Mouse (Mus musculus): Measurements from ENCODE around the gene Dnajb9.
"Not testable (repeated sequence)": the region's sequence is repeated elsewhere in the genome, so short reads cannot be mapped to it uniquely, and the experiment has no call there.

Dnajb9 gene

DNA sequence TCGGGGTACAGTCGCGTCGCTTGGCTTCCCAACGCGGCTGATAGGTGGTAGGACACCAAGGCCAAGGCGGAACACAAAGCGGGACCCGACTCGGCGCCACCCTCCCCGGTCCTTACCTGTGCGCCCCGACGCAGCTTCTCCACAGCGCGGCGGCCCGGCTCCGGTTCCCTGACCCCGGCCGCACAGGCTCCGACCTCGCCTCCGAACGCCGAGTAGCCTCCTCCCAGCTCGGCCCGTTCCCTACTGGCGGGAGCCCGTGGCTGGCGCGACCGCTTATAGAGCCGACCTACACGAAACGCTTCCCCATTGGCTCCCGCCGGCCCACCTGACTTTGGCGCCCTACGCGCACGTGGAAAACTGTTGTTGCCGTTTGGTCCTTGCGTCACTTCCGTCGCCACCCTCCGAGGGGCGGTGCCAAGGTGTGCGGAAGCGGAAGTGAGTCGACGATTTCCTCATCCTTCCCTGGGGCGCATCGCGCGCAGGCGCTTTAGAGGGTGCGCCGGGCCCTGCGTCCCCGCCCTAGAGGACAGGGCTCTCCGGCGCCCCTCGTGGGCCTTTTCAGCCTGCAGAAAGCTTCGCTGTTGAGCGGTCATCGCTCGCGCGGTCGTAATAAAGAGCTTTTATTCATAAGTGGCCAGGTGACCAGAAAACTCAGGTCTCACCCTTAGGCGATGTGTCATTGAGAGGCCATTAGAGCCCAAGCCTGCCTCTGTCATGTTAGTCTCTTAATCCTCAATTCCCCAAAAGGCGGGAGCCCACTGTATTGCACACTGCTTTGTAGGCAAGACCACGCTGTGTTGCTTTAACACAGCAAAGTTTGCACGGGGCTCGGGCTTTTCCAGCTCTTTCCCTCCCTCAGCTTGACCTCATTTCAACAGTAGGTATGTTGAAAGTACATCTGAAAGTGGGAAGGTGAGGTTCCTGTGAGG, at the start of gene Dnajb9:
TSS of gene Dnajb9 (minus strand) at position 503 of the 929 bp plus-strand sequence.
- peak; percentile 100 for DNase-seq

DNA sequence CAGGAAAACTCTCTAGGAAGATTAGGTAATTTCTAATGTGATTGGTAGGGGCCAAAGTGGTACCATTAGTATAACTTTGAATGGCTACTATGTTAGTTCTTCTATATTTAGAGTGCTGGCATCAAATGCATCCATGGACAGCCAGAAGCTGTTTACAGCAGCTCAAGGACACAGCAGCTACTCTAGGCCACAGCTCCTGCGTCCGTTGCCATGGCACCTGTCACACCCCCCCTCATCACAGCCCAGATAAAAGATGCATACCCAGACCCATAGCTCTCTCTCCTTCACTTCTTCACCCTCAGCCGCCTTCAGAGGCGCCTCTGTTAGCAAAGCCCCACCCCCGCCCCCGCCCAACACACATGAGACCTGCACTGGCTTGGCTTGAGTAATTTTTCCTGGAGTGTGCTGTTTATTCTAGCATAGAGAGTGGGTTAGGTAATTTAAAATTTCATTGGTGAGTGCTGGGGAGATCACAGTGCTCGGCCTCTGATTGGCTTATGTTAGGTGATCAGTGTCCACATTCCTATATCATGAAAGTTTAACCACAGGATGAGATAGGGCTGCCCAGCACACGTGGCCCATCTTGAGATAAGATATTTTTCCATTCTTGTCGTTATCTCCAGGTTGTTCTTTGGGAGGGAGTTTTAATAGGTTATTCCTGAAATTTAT, 38.3 kb upstream of the Dnajb9 start:
- no peak for DNase-seq

DNA sequence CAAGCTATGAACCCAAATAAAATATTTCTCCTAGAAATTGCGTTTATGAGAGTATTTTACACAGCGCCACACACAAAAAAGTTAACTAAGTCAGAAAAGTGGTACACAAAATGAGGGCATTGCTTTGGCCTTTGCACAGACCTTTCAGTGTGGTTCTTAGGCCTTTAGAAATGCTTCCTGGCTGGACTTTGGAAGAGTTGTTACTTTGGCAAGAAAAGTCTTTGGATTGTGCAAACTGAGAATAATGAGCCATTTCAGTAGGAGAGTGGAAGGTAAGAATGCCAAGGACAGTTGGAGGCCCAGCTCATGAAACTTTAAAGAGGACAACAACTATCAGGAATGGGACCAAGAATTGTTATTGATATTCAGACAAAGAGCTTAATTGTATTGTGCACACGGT, 35.6 kb upstream of the Dnajb9 start:
- DNase-seq, result no peak

DNA sequence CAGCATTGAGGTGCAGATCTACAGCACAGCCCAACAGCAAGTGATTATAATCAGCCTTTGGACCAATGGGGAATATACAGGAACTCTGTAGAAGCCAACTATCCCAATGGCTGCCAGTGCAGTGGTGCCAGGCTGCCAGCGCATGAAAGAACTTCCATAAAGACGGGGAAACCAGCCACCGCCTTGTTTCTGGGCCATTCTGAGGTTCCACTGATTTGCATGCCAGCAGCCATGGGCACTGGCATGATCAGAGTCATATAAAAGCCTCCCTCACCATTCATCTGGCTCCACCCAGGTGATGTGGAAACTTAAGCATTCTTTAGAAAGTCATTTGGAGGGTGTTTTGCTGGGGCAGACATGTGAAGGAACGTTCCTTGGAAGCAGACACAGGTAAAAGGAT, 32.3 kb upstream of the Dnajb9 start:
- DNase-seq, result peak; percentile 59 to 60

DNA sequence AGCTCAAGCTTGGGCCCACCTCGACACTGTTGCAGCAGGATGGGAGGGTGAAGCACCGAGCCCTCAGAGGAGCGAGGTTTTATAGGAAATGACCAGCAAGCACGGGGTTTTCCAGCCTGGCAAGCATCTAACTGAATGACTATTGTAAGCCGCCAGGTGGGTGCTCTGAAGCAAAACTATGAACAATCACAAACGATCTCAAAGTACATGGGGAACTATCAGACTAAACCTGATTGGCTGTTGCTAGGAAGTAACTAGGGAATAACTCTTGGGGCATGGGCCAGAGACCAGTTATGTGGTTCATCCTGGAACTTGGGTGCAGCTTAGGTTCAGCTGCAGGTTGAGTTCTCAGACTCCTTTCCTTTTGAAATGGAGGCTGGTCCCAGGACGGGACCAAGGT, 31.0 kb upstream of the Dnajb9 start:
- DNase-seq, result peak; percentile 76 to 81

DNA sequence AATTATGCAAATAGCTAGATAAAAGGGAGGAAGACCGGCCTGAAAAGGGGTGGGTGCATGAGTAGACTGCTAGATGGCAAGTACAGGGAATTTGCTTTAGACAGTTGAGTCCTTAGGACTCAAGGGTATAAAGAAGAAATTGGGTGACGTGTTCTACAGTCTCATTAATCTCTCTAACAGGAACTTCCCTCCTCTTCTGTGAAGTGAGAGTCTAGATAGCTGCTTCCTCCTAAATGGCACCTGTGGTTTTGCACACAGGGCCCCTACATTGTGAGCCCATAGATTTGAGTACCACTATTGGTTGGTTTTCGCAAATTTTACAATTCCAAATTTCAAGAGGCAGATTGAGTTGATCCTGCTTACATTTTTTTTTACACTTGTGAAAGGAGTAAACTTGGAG, 14.5 kb upstream of the Dnajb9 start:
- DNase-seq, result no peak

DNA sequence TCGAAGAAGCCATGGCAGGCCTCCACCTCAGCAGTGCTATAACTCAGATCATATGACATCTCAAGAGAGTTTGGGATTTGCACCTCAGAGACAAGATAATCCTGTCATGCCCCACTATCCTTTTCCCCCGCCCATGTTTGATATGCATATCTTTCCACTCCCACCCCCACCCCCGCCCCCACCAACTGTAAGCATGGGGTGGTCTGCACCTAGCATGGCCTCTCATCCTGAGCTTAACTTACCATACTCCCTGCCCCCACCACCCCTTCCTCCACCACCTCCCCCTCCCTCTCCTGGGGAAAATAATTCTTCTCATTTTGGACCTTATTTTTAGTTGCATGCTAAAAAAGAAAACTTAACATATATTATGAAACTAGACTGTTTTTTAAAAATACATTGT, 12.9 kb upstream of the Dnajb9 start:
- DNase-seq, result no peak

DNA sequence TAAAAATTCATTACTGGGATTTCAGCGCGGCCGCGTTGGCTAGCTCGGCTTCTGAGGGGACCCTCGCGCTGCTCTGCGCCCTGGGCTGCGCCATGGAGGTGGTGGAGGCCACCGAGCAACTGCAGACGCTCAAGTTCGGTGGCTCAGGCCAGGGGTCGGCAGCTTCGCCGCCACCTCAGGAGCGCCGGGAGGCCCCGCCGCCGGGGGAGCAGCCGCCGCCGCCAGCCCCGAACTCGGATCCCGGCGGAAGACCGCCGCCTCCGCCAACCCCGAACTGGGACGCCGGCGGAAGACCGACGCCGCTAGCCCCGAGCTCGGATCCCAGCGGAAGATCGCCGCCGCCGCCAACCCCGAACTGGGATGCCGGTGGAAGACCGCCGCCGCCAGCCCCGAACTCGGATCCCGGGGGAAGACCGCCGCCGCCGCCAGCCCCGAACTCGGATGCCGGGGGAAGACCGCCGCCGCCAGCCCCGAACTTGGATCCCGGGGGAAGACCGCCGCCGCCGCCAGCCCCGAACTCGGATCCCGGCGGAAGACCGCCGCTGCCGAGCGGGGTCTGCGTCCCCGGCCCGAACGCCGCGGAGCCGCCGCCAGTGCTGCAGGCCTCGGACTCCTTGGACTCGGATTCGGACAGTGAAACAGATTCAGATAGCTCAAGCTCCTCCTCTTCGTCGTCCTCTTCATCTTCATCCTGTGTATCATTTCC, 11.7 kb upstream of the Dnajb9 start:
- peak; percentile 40 to 54 for DNase-seq

DNA sequence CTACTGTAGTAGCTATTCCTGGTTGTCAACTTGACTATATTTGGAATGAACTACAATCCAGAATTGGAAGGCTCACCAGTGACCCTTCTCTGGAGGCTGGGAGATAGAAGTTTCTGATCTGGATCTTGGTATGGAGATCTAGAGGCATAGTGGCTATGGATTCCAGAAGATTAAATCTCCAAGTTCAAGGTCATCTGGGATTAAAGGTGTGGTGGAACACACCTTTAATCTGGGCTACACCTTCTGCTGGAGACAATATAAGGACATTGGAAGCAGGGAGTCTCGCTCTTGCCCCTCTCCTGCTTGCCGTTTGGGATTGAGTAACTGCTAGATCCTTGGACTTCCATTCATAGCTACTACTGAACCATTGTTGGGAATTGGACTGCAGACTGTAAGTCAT, 10.9 kb upstream of the Dnajb9 start, which contains the start of gene Pnpla8:
TSS of gene Pnpla8 (plus strand) at position 301 of the 400 bp plus-strand sequence.
- not testable (repeated sequence) for DNase-seq

DNA sequence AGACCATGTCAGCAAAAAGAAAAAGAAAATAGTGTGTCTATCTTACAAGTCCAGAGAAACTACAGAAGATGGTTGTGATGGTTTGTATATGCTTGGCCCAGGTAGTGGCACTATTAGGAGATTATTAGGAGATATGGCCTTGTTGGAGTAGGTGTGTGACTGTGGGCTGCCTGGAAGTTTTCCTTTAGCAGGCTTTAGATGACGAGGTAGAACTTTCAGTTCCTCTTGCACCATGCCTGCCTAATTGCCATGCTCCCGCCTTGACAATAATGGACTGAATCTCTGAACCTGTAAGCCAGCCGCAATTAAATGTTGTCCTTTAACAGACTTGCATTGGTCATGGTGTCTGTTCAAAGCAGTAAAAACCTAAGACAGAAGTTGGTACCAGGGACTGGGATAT, 1.4 kb upstream of the Dnajb9 start:
- peak; percentile 30 to 42 for DNase-seq

DNA sequence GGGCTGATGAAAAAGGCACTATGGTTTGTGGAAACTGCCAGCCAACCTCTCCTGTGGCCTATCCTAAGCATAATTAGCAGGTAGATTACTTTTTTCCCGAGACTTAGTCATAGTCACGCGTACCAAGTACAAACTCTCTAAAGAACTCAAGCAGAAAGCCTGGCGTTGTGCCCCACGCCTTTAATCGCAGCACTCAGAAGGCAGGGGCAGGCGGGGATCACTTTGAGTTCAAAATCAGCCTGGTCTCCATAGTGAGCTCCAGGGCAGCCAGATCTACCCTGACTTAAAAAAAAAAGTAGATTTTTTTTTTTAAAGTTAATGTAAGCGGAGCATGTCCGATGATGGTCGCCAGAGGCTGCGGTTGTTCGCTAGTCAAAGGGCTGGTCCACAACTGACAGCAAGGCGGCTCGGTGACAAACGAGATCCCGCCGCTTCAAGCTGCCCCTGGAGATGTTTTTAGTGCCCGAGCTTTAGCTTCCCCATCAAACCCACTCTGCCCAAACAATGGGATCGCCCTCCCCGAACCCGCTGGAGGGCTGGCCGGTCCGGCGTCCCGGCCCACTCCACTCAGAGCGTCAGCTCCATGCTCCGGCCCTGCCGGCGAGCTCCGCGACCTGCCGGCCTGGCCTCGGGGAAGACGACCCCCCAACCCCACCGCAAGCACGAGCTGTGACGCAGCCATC, 844 bp downstream of the Dnajb9 start:
- DNase-seq, result peak in 1 of 2 experiments; percentile 64

DNA sequence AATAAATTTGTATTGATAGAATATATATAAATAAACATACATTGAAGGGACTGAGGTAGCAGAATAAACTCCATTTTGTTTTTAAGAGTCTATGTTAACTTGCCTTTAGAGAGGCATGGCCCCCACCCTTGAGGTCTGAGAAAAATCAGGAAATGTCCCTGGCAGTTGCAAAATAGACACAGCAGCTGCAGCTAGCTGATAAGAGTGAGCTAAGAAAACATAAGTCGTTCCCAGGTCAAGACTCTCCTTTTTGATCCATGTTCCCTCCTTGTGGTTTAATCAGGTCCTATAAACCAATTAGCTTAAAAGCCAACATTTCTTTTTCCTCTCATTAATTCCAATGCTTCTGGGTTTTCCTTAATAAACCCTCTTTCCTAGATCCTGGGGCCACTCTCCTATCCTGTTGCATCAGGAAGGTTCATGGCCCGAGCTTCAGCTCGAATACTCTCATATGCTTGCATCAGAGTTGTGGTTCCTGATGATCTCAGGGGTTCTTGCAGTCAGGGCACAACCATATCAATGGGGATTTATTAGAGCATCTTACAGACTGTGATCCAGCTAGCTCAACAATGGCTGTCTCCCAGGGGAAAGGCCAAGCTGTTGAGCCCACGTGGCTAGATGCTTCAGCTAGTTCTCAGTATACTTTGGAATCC, 12.1 kb downstream of the Dnajb9 start:
- DNase-seq, result no peak

DNA sequence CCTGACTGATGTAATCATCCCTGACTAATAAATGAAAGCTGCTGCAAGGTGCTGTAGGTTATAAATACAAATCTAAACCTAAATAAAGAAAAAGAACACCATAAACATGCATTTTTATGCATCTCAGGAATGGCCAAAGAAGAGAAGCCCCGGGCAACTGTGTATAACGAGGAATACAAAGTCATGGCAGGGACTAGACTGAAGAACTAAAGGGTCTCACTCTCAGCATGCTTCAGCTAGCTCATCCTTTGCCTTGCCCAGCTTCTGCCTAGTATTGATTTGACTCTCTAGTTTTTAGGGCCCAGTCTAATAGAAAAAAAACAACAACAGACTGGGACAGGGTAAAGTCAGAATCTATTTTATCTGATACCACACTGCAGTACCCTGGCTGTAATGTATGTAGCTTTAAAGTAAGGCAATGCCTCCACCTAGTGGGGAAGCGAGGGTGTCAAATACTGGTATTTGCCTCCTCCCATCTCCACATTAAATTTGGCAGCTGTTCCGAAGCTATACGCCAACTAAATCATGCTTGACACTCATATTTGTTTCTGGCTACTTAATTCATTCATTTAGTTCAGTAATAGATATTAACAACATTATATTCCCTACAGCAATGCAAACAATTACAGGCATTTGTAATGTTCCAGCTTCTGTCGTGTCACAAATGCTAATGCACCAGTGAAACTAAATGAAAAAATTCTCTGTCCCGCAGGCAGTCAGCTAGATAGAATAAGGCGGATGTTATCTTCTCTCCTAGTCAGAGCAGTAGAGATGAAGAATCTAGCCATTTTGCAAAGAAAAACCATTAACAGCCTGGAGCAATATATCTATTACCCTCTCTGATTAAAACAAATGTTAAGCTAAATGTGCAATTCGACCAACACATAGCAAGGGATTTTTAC, 28.8 kb downstream of the Dnajb9 start:
- DNase-seq, result peak; percentile 43 to 48

DNA sequence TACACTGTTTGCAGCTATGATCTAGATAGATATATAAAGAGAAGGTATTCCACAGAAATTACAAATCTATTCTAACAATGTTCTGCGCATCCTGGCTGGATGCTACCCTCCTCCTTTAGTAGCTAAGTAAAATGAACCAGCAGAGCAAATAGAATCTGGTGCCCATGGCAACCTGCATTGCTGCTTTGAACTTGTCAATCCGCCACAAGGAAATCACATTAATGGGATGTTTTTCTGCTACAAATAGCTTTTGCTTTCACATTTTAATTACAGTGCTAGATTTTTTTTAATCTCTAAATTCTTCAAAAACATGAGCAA, 33.1 kb downstream of the Dnajb9 start:
- DNase-seq, result no peak

DNA sequence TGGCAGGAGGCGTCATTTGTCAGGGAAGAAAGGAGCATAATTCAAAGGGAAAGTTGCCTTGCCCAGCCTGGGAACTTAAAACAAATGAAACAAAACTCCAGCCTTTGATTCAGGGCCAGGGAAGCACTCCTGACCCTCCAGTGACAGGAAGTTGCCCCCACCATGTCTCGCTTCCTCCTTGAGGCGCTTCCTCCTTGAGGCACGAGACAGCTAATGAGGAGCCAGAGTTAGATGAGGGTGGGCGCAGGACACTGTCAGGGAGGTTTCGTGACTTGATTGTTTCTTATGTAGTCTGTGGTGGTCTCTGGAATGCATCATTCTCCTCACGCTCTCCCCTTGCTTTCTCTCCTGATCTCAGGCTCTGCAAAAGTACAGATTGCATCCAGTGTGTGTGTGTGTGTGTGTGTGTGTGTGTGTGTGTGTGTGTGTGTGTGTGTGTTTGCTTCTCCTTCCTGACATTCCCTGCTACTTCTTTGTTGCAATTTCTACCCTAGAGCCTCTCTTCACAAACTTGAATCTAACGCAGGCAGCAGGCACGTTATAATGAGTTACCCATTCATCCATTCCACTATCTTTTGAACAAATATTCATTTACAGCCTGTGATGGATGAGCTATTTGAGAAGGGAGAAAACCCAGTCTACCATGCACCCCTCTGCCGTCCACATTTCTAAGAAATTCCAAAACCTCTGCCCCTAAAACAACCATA, 33.6 kb downstream of the Dnajb9 start:
- no peak for DNase-seq

DNA sequence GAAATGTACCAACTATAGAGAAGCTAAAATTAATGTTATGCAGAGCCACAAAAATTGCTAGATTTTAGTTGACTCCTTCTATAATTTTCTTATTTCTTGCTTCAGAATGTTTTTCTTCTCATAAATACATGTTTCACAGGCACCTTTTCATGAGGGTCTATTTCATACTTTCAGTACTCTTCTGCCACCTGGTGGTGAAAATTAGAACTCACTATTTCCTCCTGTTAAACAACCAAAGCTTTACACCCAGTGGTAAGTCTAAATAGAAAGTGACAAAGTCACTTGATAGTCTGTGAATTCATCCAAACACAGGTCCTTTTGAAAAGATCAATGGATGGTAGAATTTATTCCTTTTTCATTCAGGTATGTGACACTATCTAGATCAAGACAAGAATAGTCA, 43.2 kb downstream of the Dnajb9 start:
- DNase-seq, result peak; percentile 50 to 55

DNA sequence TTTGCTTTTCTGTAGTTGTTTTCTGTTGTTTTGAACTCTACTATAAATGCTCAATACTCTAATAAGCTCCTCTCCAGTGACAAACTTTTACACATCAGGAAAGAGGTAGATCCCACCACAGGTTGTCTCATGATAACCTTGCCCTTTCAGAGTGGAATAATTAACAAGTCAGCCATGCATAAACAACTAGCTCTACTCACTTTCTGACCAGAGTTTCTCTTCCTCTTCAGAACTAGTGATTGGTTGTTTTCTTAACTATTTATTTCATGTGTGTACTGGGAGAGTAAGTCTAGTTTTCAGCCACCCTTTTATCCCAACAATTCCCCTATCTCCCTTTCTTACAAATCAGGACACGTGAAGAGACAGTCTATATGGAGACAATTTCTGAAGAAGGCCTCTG, 50.8 kb downstream of the Dnajb9 start:
- DNase-seq, result no peak

Measured in B cell, adult 2 months (primary cell).